Mouse (Mus musculus): Measurements from ENCODE around the gene Hs3st5. TPM values are rescaled to one million over a fixed set of nuclear protein-coding genes. Genes with fewer than 3 reads are reported as not detected.

Gene Hs3st5
- polyA plus RNA-seq, 1 experiment from 2014 or later, result 4.1 TPM

DNA sequence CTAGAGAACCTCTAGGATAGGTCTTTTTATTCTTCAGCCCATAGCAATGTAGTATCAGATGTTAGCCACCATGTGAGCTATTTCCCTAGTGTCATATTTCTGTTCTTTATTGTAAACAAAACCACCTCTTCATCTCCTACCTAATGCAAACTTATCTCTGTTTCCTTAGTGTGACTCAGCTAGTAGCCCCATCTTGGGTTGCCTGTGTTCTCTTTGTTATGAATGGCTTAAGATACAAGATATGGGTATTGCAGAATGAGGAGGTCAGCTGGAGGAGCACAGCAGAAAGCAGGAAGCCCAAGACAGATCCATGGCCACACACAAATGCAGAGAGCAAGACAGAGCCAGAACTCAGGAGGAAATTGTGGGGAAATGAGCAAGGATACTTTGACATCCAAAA lies 288.7 kb downstream of the Hs3st5 start:
- Histone ChIP-seq H3K4me3 (ENCODE audit: low read depth, low read length) (no peak overlapping the region), H3K36me3 (ENCODE audit: control insufficient read depth, insufficient read depth, low read length) (no peaks in the 10 kb centered on the region), H3K4me1 (ENCODE audit: control insufficient read depth, insufficient read depth, low read length) (no peaks in the 10 kb centered on the region), H3K9me3 (ENCODE audit: control insufficient read depth, low read length) (no peaks in the 10 kb centered on the region), H3K9ac (ENCODE audit: low read depth, low read length) (no peak overlapping the region), H3K4me2 (ENCODE audit: low read depth, low read length) (no peak overlapping the region), H3K27me3 (replicated peaks; ENCODE audit: control insufficient read depth, insufficient read depth, low read length) (no peaks in the 10 kb centered on the region), H3K27ac (replicated peaks; ENCODE audit: low read depth, low read length) (no peak overlapping the region)
- DNase-seq (ENCODE audit: low spot score), result peak; percentile 43
- peak; percentile 88 for ATAC-seq (ENCODE audit: low read depth)

DNA sequence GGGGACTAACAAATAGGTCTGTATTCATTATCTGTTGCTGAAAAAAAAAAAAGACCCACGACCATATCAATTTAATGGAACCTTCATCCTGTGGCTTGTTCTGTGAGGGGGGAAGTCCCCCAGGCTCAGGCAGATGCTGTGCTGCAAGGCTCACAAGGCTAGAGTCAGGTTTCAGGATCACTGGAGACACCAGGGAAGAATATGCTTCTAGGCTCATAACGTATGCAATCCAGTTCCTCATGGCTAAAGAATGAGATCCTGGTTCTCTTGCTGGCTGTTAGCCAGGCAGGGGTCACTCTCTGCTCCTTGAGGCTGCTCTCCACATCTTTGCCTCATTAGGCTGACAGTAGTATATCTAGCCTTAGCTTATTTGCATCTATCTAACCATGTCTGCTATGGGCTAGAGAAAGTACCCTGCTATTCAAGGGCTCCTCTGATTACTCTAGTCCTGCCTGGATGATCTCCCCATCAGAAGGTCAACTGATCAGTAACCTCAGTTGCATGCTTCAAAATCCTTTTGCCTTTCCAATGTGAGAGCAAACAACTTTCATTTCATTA lies 294.4 kb downstream of the Hs3st5 start:
- no peak overlapping the region for H3K9ac ChIP-seq (ENCODE audit: low read depth, low read length)
- ATAC-seq (ENCODE audit: low read depth), result 0 out of 2 replicates have a peak, but pooled peaks have one; percentile 9
- no peaks in the 10 kb centered on the region for H3K36me3 ChIP-seq (ENCODE audit: control insufficient read depth, insufficient read depth, low read length)
- H3K4me1 ChIP-seq (ENCODE audit: control insufficient read depth, insufficient read depth, low read length), result no peaks in the 10 kb centered on the region
- no peaks in the 10 kb centered on the region for H3K9me3 ChIP-seq (ENCODE audit: control insufficient read depth, low read length)
- DNase-seq (ENCODE audit: low spot score), result peak; percentile 64
- no peak overlapping the region for H3K4me3 ChIP-seq (ENCODE audit: low read depth, low read length)
- no peaks in the 10 kb centered on the region for H3K27me3 ChIP-seq (replicated peaks; ENCODE audit: control insufficient read depth, insufficient read depth, low read length)
- WGBS, result 11% methylated on average over 2 of the region's 2 CpGs
- H3K27ac ChIP-seq (replicated peaks; ENCODE audit: low read depth, low read length), result no peak overlapping the region
- no peak overlapping the region for H3K4me2 ChIP-seq (ENCODE audit: low read depth, low read length)

DNA sequence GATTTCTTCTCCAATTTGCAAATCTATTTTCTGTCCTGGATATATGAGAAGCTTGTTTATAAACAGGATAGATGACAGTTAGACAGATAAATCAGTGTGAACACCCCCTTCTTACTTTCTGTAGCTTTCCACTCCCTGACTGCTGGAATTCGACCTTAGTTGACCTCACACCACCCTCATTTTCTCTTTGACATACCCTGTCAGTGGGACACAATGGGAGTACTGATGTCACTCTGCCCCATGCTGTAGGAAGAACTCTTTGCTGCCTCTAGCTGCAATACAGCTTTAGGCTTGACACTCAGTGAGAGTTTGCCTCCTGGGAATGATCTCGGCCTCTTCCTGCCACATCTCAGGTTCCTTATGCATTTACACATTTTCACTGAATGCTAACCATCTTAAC lies 297.1 kb downstream of the Hs3st5 start:
- DNase-seq (ENCODE audit: low spot score) (peak; percentile 31), ATAC-seq (ENCODE audit: low read depth) (no peak)
- 7% methylated on average over 2 of the region's 2 CpGs for WGBS
- Histone ChIP-seq H3K9me3 (ENCODE audit: control insufficient read depth, low read length) (no peaks in the 10 kb centered on the region), H3K4me2 (ENCODE audit: low read depth, low read length) (no peak overlapping the region), H3K27me3 (replicated peaks; ENCODE audit: control insufficient read depth, insufficient read depth, low read length) (no peaks in the 10 kb centered on the region), H3K4me3 (ENCODE audit: low read depth, low read length) (no peak overlapping the region), H3K36me3 (ENCODE audit: control insufficient read depth, insufficient read depth, low read length) (no peaks in the 10 kb centered on the region), H3K9ac (ENCODE audit: low read depth, low read length) (no peak overlapping the region), H3K4me1 (ENCODE audit: control insufficient read depth, insufficient read depth, low read length) (no peaks in the 10 kb centered on the region), H3K27ac (replicated peaks; ENCODE audit: low read depth, low read length) (no peak overlapping the region)

DNA sequence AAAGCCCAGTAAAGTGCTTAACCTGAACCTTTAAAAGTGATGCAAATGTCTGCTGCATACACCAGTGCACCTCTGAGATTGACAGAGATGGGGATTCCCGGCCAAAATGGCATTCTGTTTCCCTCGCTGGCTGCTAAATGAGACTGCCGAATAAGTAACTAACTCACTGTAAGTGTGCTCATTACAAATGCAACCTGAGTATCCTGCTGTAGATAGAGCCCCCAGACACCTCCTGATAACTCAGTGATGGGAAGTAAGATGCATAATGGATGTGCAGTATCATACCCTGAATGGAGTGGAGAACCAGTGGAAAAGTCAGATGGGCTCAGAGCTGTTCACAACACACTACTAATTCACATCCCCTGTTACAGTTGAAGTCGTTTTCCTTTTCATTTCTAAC lies 298.7 kb downstream of the Hs3st5 start:
- no peaks in the 10 kb centered on the region for H3K27me3 ChIP-seq (replicated peaks; ENCODE audit: control insufficient read depth, insufficient read depth, low read length)
- H3K4me2 ChIP-seq (ENCODE audit: low read depth, low read length), result no peak overlapping the region
- no peak overlapping the region for H3K4me3 ChIP-seq (ENCODE audit: low read depth, low read length)
- WGBS, result 63% methylated on average over 4 of the region's 4 CpGs
- no peak overlapping the region for H3K9ac ChIP-seq (ENCODE audit: low read depth, low read length)
- no peak overlapping the region for H3K27ac ChIP-seq (replicated peaks; ENCODE audit: low read depth, low read length)
- ATAC-seq (ENCODE audit: low read depth), result no peak
- no peaks in the 10 kb centered on the region for H3K9me3 ChIP-seq (ENCODE audit: control insufficient read depth, low read length)
- DNase-seq (ENCODE audit: low spot score), result no peak
- no peaks in the 10 kb centered on the region for H3K4me1 ChIP-seq (ENCODE audit: control insufficient read depth, insufficient read depth, low read length)
- H3K36me3 ChIP-seq (ENCODE audit: control insufficient read depth, insufficient read depth, low read length), result no peaks in the 10 kb centered on the region

DNA sequence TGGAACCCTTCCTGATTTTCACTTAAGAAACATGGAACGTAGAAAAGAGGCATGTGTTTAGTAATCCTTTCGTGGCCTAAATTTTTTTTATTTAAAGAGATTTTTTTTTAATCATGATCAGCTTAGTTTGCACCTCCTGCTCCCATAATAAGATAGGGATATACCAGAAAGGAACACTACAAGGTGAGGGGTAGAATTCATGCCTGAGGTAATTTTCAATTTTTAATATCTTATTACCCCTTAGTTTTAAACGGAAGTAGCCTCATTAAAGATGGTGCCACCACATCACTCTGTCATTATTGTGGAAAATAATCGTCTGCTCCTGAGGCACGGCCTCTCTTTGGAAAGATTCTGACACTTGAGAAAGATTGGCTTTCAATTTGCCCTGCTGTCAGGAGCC lies 299.2 kb downstream of the Hs3st5 start:
- no peak overlapping the region for H3K9ac ChIP-seq (ENCODE audit: low read depth, low read length)
- 69% methylated on average over 5 of the region's 5 CpGs for WGBS
- no peaks in the 10 kb centered on the region for H3K36me3 ChIP-seq (ENCODE audit: control insufficient read depth, insufficient read depth, low read length)
- no peak for ATAC-seq (ENCODE audit: low read depth)
- no peaks in the 10 kb centered on the region for H3K4me1 ChIP-seq (ENCODE audit: control insufficient read depth, insufficient read depth, low read length)
- H3K4me3 ChIP-seq (ENCODE audit: low read depth, low read length), result no peak overlapping the region
- H3K4me2 ChIP-seq (ENCODE audit: low read depth, low read length), result no peak overlapping the region
- no peak for DNase-seq (ENCODE audit: low spot score)
- no peaks in the 10 kb centered on the region for H3K9me3 ChIP-seq (ENCODE audit: control insufficient read depth, low read length)
- no peaks in the 10 kb centered on the region for H3K27me3 ChIP-seq (replicated peaks; ENCODE audit: control insufficient read depth, insufficient read depth, low read length)
- H3K27ac ChIP-seq (replicated peaks; ENCODE audit: low read depth, low read length), result no peak overlapping the region

DNA sequence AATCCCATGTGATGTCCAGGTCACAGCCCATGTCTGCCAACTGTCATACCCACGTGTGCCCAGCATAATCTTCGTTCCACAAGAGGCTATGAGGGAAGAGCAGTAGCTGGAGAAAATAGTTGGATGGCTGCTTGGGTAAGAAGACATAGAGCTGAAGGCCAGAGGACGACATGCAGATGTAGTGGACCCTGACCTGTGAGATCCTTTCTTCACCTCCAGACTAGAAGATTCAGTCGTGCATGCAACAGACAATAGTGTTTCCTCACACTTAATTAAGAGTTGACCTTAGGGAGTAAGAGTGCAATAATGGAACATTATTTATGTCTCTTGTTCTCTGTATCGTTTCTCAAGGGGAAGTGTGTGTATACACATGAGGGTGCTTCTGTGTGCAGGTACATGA lies 300.4 kb downstream of the Hs3st5 start:
- Histone ChIP-seq H3K4me3 (ENCODE audit: low read depth, low read length) (no peak overlapping the region), H3K9me3 (ENCODE audit: control insufficient read depth, low read length) (no peaks in the 10 kb centered on the region), H3K27ac (replicated peaks; ENCODE audit: low read depth, low read length) (no peak overlapping the region), H3K27me3 (replicated peaks; ENCODE audit: control insufficient read depth, insufficient read depth, low read length) (no peaks in the 10 kb centered on the region), H3K4me1 (ENCODE audit: control insufficient read depth, insufficient read depth, low read length) (no peaks in the 10 kb centered on the region), H3K36me3 (ENCODE audit: control insufficient read depth, insufficient read depth, low read length) (no peaks in the 10 kb centered on the region), H3K4me2 (ENCODE audit: low read depth, low read length) (no peak overlapping the region), H3K9ac (ENCODE audit: low read depth, low read length) (no peak overlapping the region)
- DNase-seq (ENCODE audit: low spot score) (no peak), ATAC-seq (ENCODE audit: low read depth) (no peak)
- 69% methylated on average over 5 of the region's 5 CpGs for WGBS

DNA sequence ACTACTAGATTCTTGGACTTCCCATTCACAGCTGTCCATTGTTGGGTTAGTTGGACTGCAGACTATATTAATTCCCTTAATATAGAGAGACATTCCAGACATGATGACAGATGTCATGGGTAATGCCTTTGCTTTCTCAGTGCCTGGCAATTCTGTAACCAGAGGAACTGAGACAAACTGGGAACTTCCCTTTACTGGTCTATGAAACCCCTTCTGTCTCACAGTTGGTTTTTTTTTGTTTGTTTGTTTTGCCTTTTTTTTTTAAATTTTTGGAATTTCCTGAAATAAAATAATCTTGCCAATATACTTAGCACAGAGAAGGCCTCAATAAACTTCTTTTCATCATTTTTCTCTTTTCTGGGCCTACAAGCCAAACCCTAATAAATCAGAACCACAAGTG lies 312.3 kb downstream of the Hs3st5 start:
- DNase-seq (ENCODE audit: low spot score) (no peak), ATAC-seq (ENCODE audit: low read depth) (no peak)
- Histone ChIP-seq H3K4me2 (ENCODE audit: low read depth, low read length) (no peak overlapping the region), H3K9me3 (ENCODE audit: control insufficient read depth, low read length) (0 out of 2 replicates have a peak, but pooled peaks cover 4% of the 10 kb centered on the region), H3K36me3 (ENCODE audit: control insufficient read depth, insufficient read depth, low read length) (no peaks in the 10 kb centered on the region), H3K27me3 (replicated peaks; ENCODE audit: control insufficient read depth, insufficient read depth, low read length) (no peaks in the 10 kb centered on the region), H3K27ac (replicated peaks; ENCODE audit: low read depth, low read length) (no peak overlapping the region), H3K4me3 (ENCODE audit: low read depth, low read length) (no peak overlapping the region), H3K9ac (ENCODE audit: low read depth, low read length) (no peak overlapping the region), H3K4me1 (ENCODE audit: control insufficient read depth, insufficient read depth, low read length) (no peaks in the 10 kb centered on the region)

DNA sequence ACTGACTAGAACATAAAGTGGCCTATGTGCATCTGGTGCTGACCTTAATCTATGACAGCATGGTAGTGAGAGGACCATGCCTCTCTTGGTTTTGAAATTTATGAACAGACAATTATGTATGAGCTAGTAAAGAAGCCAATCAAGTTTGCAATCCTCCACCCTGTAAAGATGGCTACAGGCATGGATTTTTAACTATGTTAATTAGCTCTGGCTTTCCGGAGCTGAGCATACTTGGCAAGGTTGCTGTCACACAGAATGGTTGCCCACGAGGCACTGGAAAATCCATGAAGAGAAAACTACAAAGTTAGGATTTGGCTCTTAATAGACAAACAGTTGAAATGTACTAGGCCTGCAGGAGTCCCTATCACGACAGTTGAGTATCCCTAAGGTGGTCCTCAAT lies 322.5 kb downstream of the Hs3st5 start:
- Histone ChIP-seq H3K27ac (replicated peaks; ENCODE audit: low read depth, low read length) (no peak overlapping the region), H3K9me3 (ENCODE audit: control insufficient read depth, low read length) (no peaks in the 10 kb centered on the region), H3K9ac (ENCODE audit: low read depth, low read length) (no peak overlapping the region), H3K27me3 (replicated peaks; ENCODE audit: control insufficient read depth, insufficient read depth, low read length) (no peaks in the 10 kb centered on the region), H3K4me1 (ENCODE audit: control insufficient read depth, insufficient read depth, low read length) (no peaks in the 10 kb centered on the region), H3K4me2 (ENCODE audit: low read depth, low read length) (no peak overlapping the region), H3K4me3 (ENCODE audit: low read depth, low read length) (no peak overlapping the region), H3K36me3 (ENCODE audit: control insufficient read depth, insufficient read depth, low read length) (no peaks in the 10 kb centered on the region)
- DNase-seq (ENCODE audit: low spot score) (no peak), ATAC-seq (ENCODE audit: low read depth) (no peak)
- 73% methylated on average over 3 of the region's 3 CpGs for WGBS

DNA sequence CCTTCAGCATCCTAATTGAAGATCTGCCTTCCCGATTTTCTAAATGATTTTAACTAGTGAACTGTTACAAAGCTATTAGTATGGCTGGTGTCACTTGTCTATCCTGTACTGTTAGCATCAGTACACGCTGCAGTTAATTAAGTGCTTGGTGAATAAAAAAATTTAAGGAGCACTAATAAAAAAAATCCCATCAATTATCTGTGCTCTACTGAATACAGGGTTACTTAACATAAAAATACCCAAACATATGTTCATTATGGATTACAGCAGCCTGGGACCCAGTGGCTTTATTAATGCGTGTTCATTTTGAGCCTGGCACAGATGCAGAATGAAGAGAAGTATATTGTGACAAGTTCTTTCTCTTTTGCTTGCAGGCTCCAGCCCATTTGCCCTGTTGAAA lies 325.6 kb downstream of the Hs3st5 start:
- ATAC-seq (ENCODE audit: low read depth), result no peak
- 84% methylated on average over 3 of the region's 3 CpGs for WGBS
- Histone ChIP-seq H3K27ac (replicated peaks; ENCODE audit: low read depth, low read length) (no peak overlapping the region), H3K4me3 (ENCODE audit: low read depth, low read length) (no peak overlapping the region), H3K4me1 (ENCODE audit: control insufficient read depth, insufficient read depth, low read length) (no peaks in the 10 kb centered on the region), H3K9me3 (ENCODE audit: control insufficient read depth, low read length) (no peaks in the 10 kb centered on the region), H3K36me3 (ENCODE audit: control insufficient read depth, insufficient read depth, low read length) (no peaks in the 10 kb centered on the region), H3K9ac (ENCODE audit: low read depth, low read length) (no peak overlapping the region), H3K27me3 (replicated peaks; ENCODE audit: control insufficient read depth, insufficient read depth, low read length) (no peaks in the 10 kb centered on the region), H3K4me2 (ENCODE audit: low read depth, low read length) (no peak overlapping the region)
- DNase-seq (ENCODE audit: low spot score), result no peak

Measured in embryonic facial prominence, embryonic 14.5 days (tissue).